In genomic region chr13:43272303-43273135, GRCm38 (mm10) we compare ENCODE assay signal across 15 mouse cellular contexts. TPM values are rescaled to one million over a fixed set of nuclear protein-coding genes. Genes with fewer than 3 reads are reported as not detected.
DNase-seq lines count a peak whose midpoint lies in the region; ATAC-seq lines count a peak whose summit lies in the region.
"Had no signal": no experiment of that assay in that cellular context is flagged by ENCODE, and none has a peak within 500 bp of the region (broad histone marks: within the 10 kb centered on the region; RNA-seq: fewer than 3 reads in every experiment).

No protein-coding gene starts in this region.

- H3K4me2 ChIP-seq in heart, embryonic 13.5 days, result peak overlapping the region; percentile 16; the same call in 1 of the 2 replicates
- H3K4me2 ChIP-seq: liver, embryonic 13.5 days; neural tube, embryonic 15.5 days had no signal

- H3K4me3 ChIP-seq in heart, embryonic 13.5 days, result no peak overlapping the region
- H3K4me3 ChIP-seq: erythroblast, embryonic 14.5 days; liver, embryonic 13.5 days; neural tube, embryonic 15.5 days had no signal

- 44% methylated on average over 13 of the region's 13 CpGs for WGBS in heart, embryonic 13.5 days

- H3K27me3 ChIP-seq in heart, embryonic 13.5 days (replicated peaks), result no peaks in the 10 kb centered on the region
- H3K27me3 ChIP-seq: neural tube, embryonic 15.5 days; Patski had no signal

- peak overlapping the region; percentile 48; the same call in 1 of the 2 replicates for H3K9ac ChIP-seq in heart, embryonic 13.5 days
- H3K9ac ChIP-seq: liver, embryonic 13.5 days; neural tube, embryonic 15.5 days had no signal

- ATAC-seq in heart, embryonic 13.5 days (ENCODE audit: extremely low read depth, insufficient number of reproducible peaks, low FRiP score, low TSS enrichment), result no peak
- ATAC-seq: hindbrain, postnatal 0 days; Patski had no signal

- H3K9me3 ChIP-seq in heart, embryonic 13.5 days, result no peaks in the 10 kb centered on the region
- H3K9me3 ChIP-seq: liver, embryonic 13.5 days; neural tube, embryonic 15.5 days had no signal

- peaks cover 52% of the 10 kb centered on the region for H3K4me1 ChIP-seq in heart, embryonic 13.5 days

- peak overlapping the region; percentile 55 for H3K27ac ChIP-seq in heart, embryonic 13.5 days (replicated peaks)
- H3K27ac ChIP-seq: liver, embryonic 13.5 days; neural tube, embryonic 15.5 days had no signal

- 0 out of 2 replicates have a peak, but pooled peaks cover 7% of the 10 kb centered on the region for H3K36me3 ChIP-seq in heart, embryonic 13.5 days
- H3K36me3 ChIP-seq: liver, embryonic 13.5 days; neural tube, embryonic 15.5 days had no signal

- DNase-seq in heart, adult 8-10 months (ENCODE audit: low spot score), result no peak
- DNase-seq in lung, postnatal 10 days, result peak; percentile 13
- DNase-seq in lung, postnatal 25 days (ENCODE audit: low spot score), result no peak
- peak; percentile 78 for DNase-seq in gonadal fat pad, adult 2 months (ENCODE audit: low read depth)
- peak; percentile 65 for DNase-seq in right cerebral cortex, postnatal 25 days
- no peak for DNase-seq in MN1 (ENCODE audit: low spot score)
- DNase-seq: cerebellum, adult 11-12 months; gastrocnemius, postnatal 25 days; liver, embryonic 13.5 days; thymus, adult 18-20 months had no signal

RNA-seq across cellular contexts. Expression of gene Gfod1, which starts 31.5 kb away (rescaled TPM):
- 0.51 and 0.83 TPM in 2 replicates for polyA plus RNA-seq in heart, embryonic 13.5 days (2015; fragmentation: Nextera tagmentation; extraction: Ambion mirVana)
- 10 to 100 TPM; 28.2 to 33.9 (median 30.5) TPM for total RNA-seq in heart, adult 8-10 months (2022)
- polyA plus RNA-seq in gonadal fat pad, adult 2 months (2012; rRNA removed), result 3.5 and 4.6 TPM in 2 replicates

Comparison
In these comparisons a context has a peak if more than half of its experiments do, and no peak if none do; other contexts are left out.
1. DNase-seq: peak in lung, postnatal 10 days (single experiment), gonadal fat pad, adult 2 months (single experiment) and right cerebral cortex, postnatal 25 days (single experiment); none in heart, adult 8-10 months (single experiment), lung, postnatal 25 days (single experiment) and MN1 (single experiment).